Mouse (Mus musculus): ENCODE results near the gene Hsd17b12. TPM values are rescaled to one million over a fixed set of nuclear protein-coding genes. Genes with fewer than 3 reads are reported as not detected.

Gene Hsd17b12
- polyA plus RNA-seq (2014; fragmentation: Illumina TruSeq; extraction: RNeasy Lipid Tissue Mini Kit (QIAGEN cat#74804); ENCODE audit: low read depth, low replicate concordance): 369 TPM

DNA sequence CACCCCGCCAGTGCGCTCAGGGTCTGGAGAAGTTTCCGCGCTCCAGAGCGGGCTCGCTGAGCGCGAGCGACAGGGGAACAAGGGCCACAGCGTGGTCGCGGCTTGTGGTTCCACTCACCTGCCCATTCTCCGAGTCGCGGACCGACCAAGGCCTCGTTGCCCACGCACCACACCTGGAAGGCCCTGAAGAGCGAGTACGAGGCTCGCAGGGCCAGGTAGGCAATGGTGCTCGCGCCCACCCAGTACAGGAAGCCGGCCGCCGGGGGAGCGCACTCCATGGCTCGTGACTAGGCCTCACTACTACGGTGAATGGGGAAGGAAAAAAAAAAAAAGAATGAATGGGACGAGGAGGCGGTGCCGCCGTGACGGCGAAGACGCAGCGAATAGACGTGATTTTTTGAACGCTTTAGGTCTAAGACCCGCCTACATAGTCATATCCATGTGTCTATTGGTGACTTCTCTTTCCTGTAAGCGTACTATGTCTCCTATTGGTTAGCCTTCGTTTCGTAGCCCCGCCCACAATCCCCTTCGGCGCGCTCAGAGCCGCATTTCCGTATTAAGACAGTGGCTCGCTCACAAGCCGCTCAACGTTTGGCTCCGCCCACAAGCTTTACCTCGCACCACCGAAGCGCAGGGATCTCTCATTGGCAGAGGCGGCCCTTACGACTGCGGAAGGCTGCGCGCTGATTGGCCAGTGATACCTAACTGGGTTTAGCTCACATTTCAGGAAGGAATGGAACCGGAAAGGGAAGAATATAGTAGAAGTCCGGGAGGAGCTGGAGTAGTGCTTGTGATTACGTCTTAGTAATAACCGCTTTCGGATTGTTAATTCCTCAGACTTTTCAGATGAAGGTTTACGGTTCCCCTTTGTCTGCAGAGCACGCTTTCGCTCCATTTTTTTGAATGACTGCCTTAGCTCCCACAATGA lies at the start of gene Hsd17b12:
Hsd17b12 (minus strand) TSS at position 373 of the 928 bp plus-strand sequence.

DNA sequence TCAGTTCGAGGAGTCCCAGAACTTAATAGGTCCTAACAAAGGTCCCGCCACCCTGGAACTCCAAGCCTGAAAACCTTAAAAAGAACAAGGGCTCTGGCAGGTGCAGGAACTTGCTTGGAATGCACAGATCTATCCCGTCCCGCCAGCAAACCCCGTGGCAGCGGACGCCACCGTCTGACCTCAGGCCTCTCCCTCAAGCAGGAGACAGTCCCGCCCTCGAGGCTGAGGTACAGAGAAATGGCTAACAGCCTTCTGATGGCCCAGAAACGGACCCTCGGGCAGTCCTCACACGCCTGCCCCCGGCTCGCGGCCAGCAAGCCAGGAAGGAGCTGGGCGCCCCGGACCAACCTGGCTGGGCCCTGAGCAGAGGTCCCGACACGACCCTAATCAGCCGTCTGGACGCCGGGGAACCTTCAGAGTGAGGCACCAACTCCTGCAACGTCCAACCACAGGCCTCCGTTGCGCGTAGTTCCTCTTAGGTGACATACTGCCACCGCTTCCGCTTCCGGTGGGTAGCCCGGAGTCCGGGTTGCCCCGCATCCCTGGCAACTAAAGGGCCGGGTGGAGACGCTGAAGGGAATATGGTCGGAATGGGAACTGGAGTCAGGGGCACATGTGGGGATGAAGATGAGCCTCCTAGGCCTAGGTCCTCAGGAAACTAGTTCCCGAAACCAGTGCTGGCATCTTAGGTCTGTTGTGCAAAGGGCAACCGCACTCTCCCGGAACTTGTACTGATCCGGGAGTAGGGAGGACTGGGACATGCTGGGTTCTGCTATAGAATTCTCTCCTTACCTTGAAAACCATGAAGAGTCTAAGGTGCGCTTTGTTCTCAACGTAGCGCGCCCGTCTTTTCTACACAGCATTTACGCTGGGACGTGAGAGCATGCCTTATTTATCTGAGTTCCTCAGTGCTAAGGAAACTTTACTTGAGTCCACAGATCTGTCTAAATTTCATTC lies 147.2 kb downstream of the Hsd17b12 start, which contains the start of gene Alkbh3:
Alkbh3 (minus strand) TSS at position 473 of the 957 bp plus-strand sequence.

DNA sequence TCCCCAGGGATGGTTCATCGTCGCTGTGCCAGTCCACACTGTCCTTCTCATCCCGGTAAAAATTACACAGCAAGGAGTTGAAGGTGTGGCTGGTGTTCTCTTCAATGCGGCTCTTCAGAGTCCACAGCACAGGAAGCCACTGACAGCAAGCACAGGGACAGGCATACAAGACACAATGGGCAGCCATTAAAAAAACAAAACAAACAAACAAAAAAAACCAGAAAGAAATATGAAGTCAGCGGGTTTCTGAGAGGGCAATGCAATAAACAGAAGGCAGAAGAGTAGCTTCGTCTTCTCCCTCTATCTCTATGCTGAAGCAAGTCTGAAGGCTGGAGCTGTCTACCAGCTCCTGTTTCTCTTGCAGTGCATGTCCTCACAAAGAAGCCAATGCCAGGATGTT lies 161.5 kb downstream of the Hsd17b12 start, which contains the start of gene Gm27027:
Gm27027 (minus strand) TSS at position 101 of the 400 bp plus-strand sequence.

Other genes with a start within 250 kb of the Hsd17b12 start
- gene Gm13889, start 200.8 kb downstream of the Hsd17b12 start, polyA plus RNA-seq (2014; fragmentation: Illumina TruSeq; extraction: RNeasy Lipid Tissue Mini Kit (QIAGEN cat#74804); ENCODE audit: low read depth, low replicate concordance): not detected
- gene Gm27027, start 161.6 kb downstream of the Hsd17b12 start, polyA plus RNA-seq (2014; fragmentation: Illumina TruSeq; extraction: RNeasy Lipid Tissue Mini Kit (QIAGEN cat#74804); ENCODE audit: low read depth, low replicate concordance): not detected
- gene Alkbh3, start 147.2 kb downstream of the Hsd17b12 start, polyA plus RNA-seq (2014; fragmentation: Illumina TruSeq; extraction: RNeasy Lipid Tissue Mini Kit (QIAGEN cat#74804); ENCODE audit: low read depth, low replicate concordance): 15.6 TPM
- 22.1 TPM for gene Ttc17, start 248.7 kb upstream of the Hsd17b12 start, polyA plus RNA-seq (2014; fragmentation: Illumina TruSeq; extraction: RNeasy Lipid Tissue Mini Kit (QIAGEN cat#74804); ENCODE audit: low read depth, low replicate concordance)

Measured in liver, adult 10 weeks (tissue).